ENCODE assay signal across 10 mouse cellular contexts in genomic region chr15:91753378-91754080, GRCm38 (mm10).
DNase-seq lines count a peak whose midpoint lies in the region; ATAC-seq lines count a peak whose summit lies in the region.
"Had no signal": no experiment of that assay in that cellular context is flagged by ENCODE, and none has a peak within 500 bp of the region (broad histone marks: within the 10 kb centered on the region; RNA-seq: fewer than 3 reads in every experiment).

No protein-coding gene starts in this region.

- no peak overlapping the region for H3K4me2 ChIP-seq in forebrain, embryonic 14.5 days (ENCODE audit: low read length)
- H3K4me2 ChIP-seq in forebrain, embryonic 16.5 days (ENCODE audit: low read length): no peak overlapping the region
- 0 out of 2 replicates have a peak overlapping the region, but pooled peaks have one; percentile 7 for H3K4me2 ChIP-seq in lung, embryonic 16.5 days (ENCODE audit: low read depth, low read length)
- H3K4me2 ChIP-seq in embryonic facial prominence, embryonic 14.5 days (ENCODE audit: low read depth, low read length): peak overlapping the region; percentile 33
- H3K4me2 ChIP-seq: liver, embryonic 15.5 days had no signal

- H3K4me1 ChIP-seq in forebrain, embryonic 14.5 days (ENCODE audit: control insufficient read depth, insufficient read depth, low read length): 0 out of 2 replicates have a peak, but pooled peaks cover 2% of the 10 kb centered on the region
- H3K4me1 ChIP-seq in forebrain, embryonic 16.5 days (replicated peaks; ENCODE audit: control insufficient read depth, insufficient read depth, low read length): no peaks in the 10 kb centered on the region
- H3K4me1 ChIP-seq in lung, embryonic 16.5 days (replicated peaks; ENCODE audit: control insufficient read depth, insufficient read depth, low read length): no peaks in the 10 kb centered on the region
- no peaks in the 10 kb centered on the region for H3K4me1 ChIP-seq in embryonic facial prominence, embryonic 14.5 days (ENCODE audit: control insufficient read depth, insufficient read depth, low read length)
- H3K4me1 ChIP-seq: liver, embryonic 15.5 days; megakaryocyte, embryonic 14.5 days had no signal

- no peaks in the 10 kb centered on the region for H3K27me3 ChIP-seq in forebrain, embryonic 14.5 days (replicated peaks; ENCODE audit: control insufficient read depth, insufficient read depth, low read length)
- no peaks in the 10 kb centered on the region for H3K27me3 ChIP-seq in forebrain, embryonic 16.5 days (replicated peaks; ENCODE audit: control insufficient read depth, insufficient read depth, low read length)
- H3K27me3 ChIP-seq in lung, embryonic 16.5 days (ENCODE audit: control insufficient read depth, insufficient read depth, low read depth, low read length): no peaks in the 10 kb centered on the region
- H3K27me3 ChIP-seq in embryonic facial prominence, embryonic 14.5 days (replicated peaks; ENCODE audit: control insufficient read depth, insufficient read depth, low read length): no peaks in the 10 kb centered on the region
- H3K27me3 ChIP-seq: liver, embryonic 15.5 days; megakaryocyte, embryonic 14.5 days had no signal

- no peak overlapping the region for H3K4me3 ChIP-seq in forebrain, embryonic 14.5 days (ENCODE audit: low read depth, low read length)
- no peak overlapping the region for H3K4me3 ChIP-seq in forebrain, embryonic 16.5 days (replicated peaks; ENCODE audit: low read length)
- H3K4me3 ChIP-seq in lung, embryonic 16.5 days (ENCODE audit: low read length): no peak overlapping the region
- H3K4me3 ChIP-seq in embryonic facial prominence, embryonic 14.5 days (ENCODE audit: low read depth, low read length): peak overlapping the region; percentile 14; the same call in 1 of the 2 replicates
- H3K4me3 ChIP-seq: liver, embryonic 15.5 days; megakaryocyte, embryonic 14.5 days had no signal

- no peak for ATAC-seq in forebrain, embryonic 14.5 days
- ATAC-seq in forebrain, embryonic 16.5 days: no peak
- ATAC-seq in lung, embryonic 16.5 days (ENCODE audit: low read depth): no peak
- peak; percentile 78; the same call in 1 of the 2 replicates for ATAC-seq in embryonic facial prominence, embryonic 14.5 days (ENCODE audit: low read depth)

- no peaks in the 10 kb centered on the region for H3K36me3 ChIP-seq in forebrain, embryonic 14.5 days (ENCODE audit: control insufficient read depth, insufficient read depth, low read length)
- H3K36me3 ChIP-seq in forebrain, embryonic 16.5 days (ENCODE audit: control insufficient read depth, insufficient read depth): no peaks in the 10 kb centered on the region
- peaks cover 6% of the 10 kb centered on the region; the same call in 1 of the 2 replicates for H3K36me3 ChIP-seq in lung, embryonic 16.5 days (ENCODE audit: control insufficient read depth, insufficient read depth, low read length)
- peaks cover 6% of the 10 kb centered on the region; the same call in 1 of the 2 replicates for H3K36me3 ChIP-seq in embryonic facial prominence, embryonic 14.5 days (ENCODE audit: control insufficient read depth, insufficient read depth, low read length)
- H3K36me3 ChIP-seq: liver, embryonic 15.5 days had no signal

- 78% methylated on average over 14 of the region's 14 CpGs for WGBS in forebrain, embryonic 14.5 days
- WGBS in forebrain, embryonic 16.5 days: 67% methylated on average over 14 of the region's 14 CpGs
- WGBS in lung, embryonic 16.5 days: 72% methylated on average over 14 of the region's 14 CpGs
- WGBS in embryonic facial prominence, embryonic 14.5 days: 47% methylated on average over 14 of the region's 14 CpGs

- H3K27ac ChIP-seq in forebrain, embryonic 14.5 days (ENCODE audit: low read depth, low read length): no peak overlapping the region
- H3K27ac ChIP-seq in forebrain, embryonic 16.5 days (ENCODE audit: low read length): no peak overlapping the region
- H3K27ac ChIP-seq in lung, embryonic 16.5 days (ENCODE audit: low read length): no peak overlapping the region
- 0 out of 2 replicates have a peak overlapping the region, but pooled peaks have one; percentile 44 for H3K27ac ChIP-seq in embryonic facial prominence, embryonic 14.5 days (replicated peaks; ENCODE audit: low read depth, low read length)
- H3K27ac ChIP-seq: liver, embryonic 15.5 days had no signal

- DNase-seq in forebrain, embryonic 14.5 days (ENCODE audit: low spot score): peak; percentile 35
- DNase-seq in lung, postnatal 4 days: no peak
- DNase-seq in embryonic facial prominence, embryonic 14.5 days (ENCODE audit: low spot score): peak; percentile 59
- peak; percentile 12 for DNase-seq in retina, postnatal 1 day
- DNase-seq in kidney, postnatal 14 days: no peak
- DNase-seq in urinary bladder, postnatal 25 days (ENCODE audit: low spot score): no peak

- H3K9me3 ChIP-seq in forebrain, embryonic 14.5 days (replicated peaks; ENCODE audit: control insufficient read depth, low read length): no peaks in the 10 kb centered on the region
- H3K9me3 ChIP-seq in forebrain, embryonic 16.5 days (ENCODE audit: control insufficient read depth, low read length): no peaks in the 10 kb centered on the region
- H3K9me3 ChIP-seq in lung, embryonic 16.5 days (ENCODE audit: control insufficient read depth, low read length): no peaks in the 10 kb centered on the region
- no peaks in the 10 kb centered on the region for H3K9me3 ChIP-seq in embryonic facial prominence, embryonic 14.5 days (ENCODE audit: control insufficient read depth, low read length)
- H3K9me3 ChIP-seq: liver, embryonic 15.5 days; megakaryocyte, embryonic 14.5 days had no signal

- no peak overlapping the region for H3K9ac ChIP-seq in forebrain, embryonic 14.5 days (ENCODE audit: low read length)
- no peak overlapping the region for H3K9ac ChIP-seq in forebrain, embryonic 16.5 days (replicated peaks; ENCODE audit: low read depth, low read length)
- no peak overlapping the region for H3K9ac ChIP-seq in lung, embryonic 16.5 days (ENCODE audit: low read length)
- H3K9ac ChIP-seq in embryonic facial prominence, embryonic 14.5 days (ENCODE audit: low read depth, low read length): no peak overlapping the region
- H3K9ac ChIP-seq: liver, embryonic 15.5 days had no signal

Comparison
In these comparisons a context has a peak if more than half of its experiments do, and no peak if none do; other contexts are left out.
1. DNase-seq: peak in forebrain, embryonic 14.5 days (single experiment), embryonic facial prominence, embryonic 14.5 days (single experiment) and retina, postnatal 1 day (single experiment); none in lung, postnatal 4 days (0 of 2), kidney, postnatal 14 days (single experiment) and urinary bladder, postnatal 25 days (single experiment).
2. H3K4me2 ChIP-seq: peak in lung, embryonic 16.5 days (single experiment) and embryonic facial prominence, embryonic 14.5 days (single experiment); none in forebrain, embryonic 14.5 days (single experiment) and forebrain, embryonic 16.5 days (single experiment).